Mouse (Mus musculus) embryonic facial prominence, embryonic 11.5 days (tissue): Measurements from ENCODE around the gene Tmod1. TPM values are rescaled to one million over a fixed set of nuclear protein-coding genes. Genes with fewer than 3 reads are reported as not detected.
A peak's percentile ranks its signal among the peaks of the same experiment; 100 is the strongest.

Experiments
- ATAC-seq: fragments of 200-750 bp; cut with Nextera tagmentation; replicated peaks from 2 replicates; pipeline ENCODE4 v1.8.0; 2017; ENCODE audit warnings: low read depth; ENCODE audit not compliant: insufficient number of reproducible peaks, low FRiP score, low TSS enrichment
- DNase-seq: peaks from one replicate; pipeline ENCODE4 v3.0.0-alpha.2; 2015; ENCODE audit warnings: low spot score
- H3K27ac ChIP-seq: fragments of 300-500 bp; sonication (generic); replicated peaks from 2 replicates; pipeline ENCODE4 v1.5.1; 2014; ENCODE audit warnings: mild to moderate bottlenecking, low read depth, low read length, control low read depth
- H3K27me3 ChIP-seq: fragments of 300-500 bp; sonication (generic); 2 replicates; pipeline ENCODE4 v1.6.1; 2014; ENCODE audit warnings: mild to moderate bottlenecking, low read length, moderate library complexity, mixed read lengths; ENCODE audit not compliant: control insufficient read depth, insufficient read depth
- H3K36me3 ChIP-seq: fragments of 300-500 bp; sonication (generic); replicated peaks from 2 replicates; pipeline ENCODE4 v1.6.1; 2014; ENCODE audit warnings: low read depth, mild to moderate bottlenecking, low read length, moderate library complexity, mixed read lengths; ENCODE audit not compliant: control insufficient read depth, insufficient read depth
- H3K4me1 ChIP-seq: fragments of 300-500 bp; sonication (generic); 2 replicates; pipeline ENCODE4 v1.6.1; 2014; ENCODE audit warnings: low read length, mixed read lengths; ENCODE audit not compliant: control insufficient read depth, insufficient read depth
- H3K4me2 ChIP-seq: fragments of 300-500 bp; sonication (generic); 2 replicates; pipeline ENCODE4 v1.6.1; 2014; ENCODE audit warnings: low read depth, mild to moderate bottlenecking, control low read depth, low read length, moderate library complexity
- H3K4me3 ChIP-seq: fragments of 300-500 bp; sonication (generic); 2 replicates; pipeline ENCODE4 v1.5.1; 2014; ENCODE audit warnings: low read depth, low read length, control low read depth
- H3K9ac ChIP-seq: fragments of 300-500 bp; sonication (generic); replicated peaks from 2 replicates; pipeline ENCODE4 v1.6.1; 2014; ENCODE audit warnings: mild to moderate bottlenecking, control low read depth, low read length
- H3K9me3 ChIP-seq: fragments of 300-500 bp; sonication (generic); replicated peaks from 2 replicates; pipeline ENCODE4 v1.6.1; 2016; ENCODE audit warnings: mild to moderate bottlenecking, low read length, inconsistent platforms, mixed read lengths; ENCODE audit not compliant: control insufficient read depth
- WGBS: fragments of 180-500 bp; shearing (Covaris S2); extraction: QIAGEN DNeasy Blood & Tissue Kit; methylation state at CpG from one replicate; pipeline ENCODE4 v1.1.7; 2014; 5-methylcytosine and 5-hydroxymethylcytosine counted together
- polyA plus RNA-seq: library from polyadenylated mRNA; unstranded; fragments of >200 nt; fragmentation: Nextera tagmentation; extraction: Ambion mirVana; gene quantifications from 2 replicates; pipeline ENCODE4 v1.2.1, GENCODE M21; 2014

Gene Tmod1
- 4.8 and 5.2 TPM in 2 replicates for polyA plus RNA-seq

GRCm38 (mm10) chr4:46038892-46039751 is at the start of gene Tmod1:
Gene Tmod1 (plus strand): TSS chr4:46038935.
- no peak within 1 kb of the TSS for H3K27ac ChIP-seq
- no peaks in the 10 kb centered on the region for H3K9me3 ChIP-seq
- H3K9ac ChIP-seq, result peak within 1 kb of the TSS; percentile 53
- H3K4me3 ChIP-seq, result peak within 1 kb of the TSS; percentile 57
- ATAC-seq (no peak; the same call in 1 of the 2 replicates), DNase-seq (peak; percentile 53)
- WGBS, result under 1% methylated on average over 68 of the region's 72 CpGs
- H3K4me2 ChIP-seq, result peak within 1 kb of the TSS; percentile 99
- peaks cover 4% of the 10 kb centered on the region; the same call in 1 of the 2 replicates for H3K4me1 ChIP-seq
- H3K36me3 ChIP-seq, result no peaks in the 10 kb centered on the region
- peaks cover 32% of the 10 kb centered on the region for H3K27me3 ChIP-seq

- Histone ChIP-seq H3K27ac (no peak overlapping the region), H3K9ac (no peak overlapping the region), H3K36me3 (no peaks in the 10 kb centered on the region), H3K4me2 (no peak overlapping the region), H3K4me1 (no peaks in the 10 kb centered on the region), H3K4me3 (no peak overlapping the region), H3K9me3 (no peaks in the 10 kb centered on the region), H3K27me3 (no peaks in the 10 kb centered on the region)
- ATAC-seq, result no peak
- no peak for DNase-seq
- WGBS, result 70% methylated on average over 6 of the region's 6 CpGs
These were observed 48.2 kb upstream of the Tmod1 start for GRCm38 (mm10) chr4:45990427-45991135.

DNA sequence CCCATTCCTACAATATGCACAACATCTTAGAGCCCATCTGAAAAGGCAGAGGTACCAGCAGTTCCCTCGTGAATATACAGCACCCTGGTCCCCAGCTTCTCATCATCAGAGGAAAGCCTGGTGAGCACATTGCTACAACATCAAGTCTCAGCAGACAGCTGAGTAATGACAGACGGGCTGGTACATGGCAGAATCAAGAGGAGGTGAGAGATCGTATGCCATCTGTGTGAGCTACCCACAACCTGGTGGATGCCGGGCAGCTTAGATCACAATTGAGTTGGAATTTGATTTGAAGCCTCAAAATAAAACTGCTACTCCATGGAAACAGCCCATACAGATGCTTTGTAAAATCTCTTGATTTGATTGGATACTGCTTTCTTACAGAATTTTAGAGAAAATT is 40.2 kb upstream of the Tmod1 start:
- no peaks in the 10 kb centered on the region for H3K9me3 ChIP-seq
- H3K27ac ChIP-seq, result no peak overlapping the region
- H3K4me2 ChIP-seq, result no peak overlapping the region
- no peaks in the 10 kb centered on the region for H3K4me1 ChIP-seq
- 86% methylated on average over 4 of the region's 4 CpGs for WGBS
- no peak overlapping the region for H3K9ac ChIP-seq
- DNase-seq, result no peak
- H3K36me3 ChIP-seq, result no peaks in the 10 kb centered on the region
- H3K27me3 ChIP-seq, result no peaks in the 10 kb centered on the region
- ATAC-seq, result no peak
- H3K4me3 ChIP-seq, result no peak overlapping the region

DNA sequence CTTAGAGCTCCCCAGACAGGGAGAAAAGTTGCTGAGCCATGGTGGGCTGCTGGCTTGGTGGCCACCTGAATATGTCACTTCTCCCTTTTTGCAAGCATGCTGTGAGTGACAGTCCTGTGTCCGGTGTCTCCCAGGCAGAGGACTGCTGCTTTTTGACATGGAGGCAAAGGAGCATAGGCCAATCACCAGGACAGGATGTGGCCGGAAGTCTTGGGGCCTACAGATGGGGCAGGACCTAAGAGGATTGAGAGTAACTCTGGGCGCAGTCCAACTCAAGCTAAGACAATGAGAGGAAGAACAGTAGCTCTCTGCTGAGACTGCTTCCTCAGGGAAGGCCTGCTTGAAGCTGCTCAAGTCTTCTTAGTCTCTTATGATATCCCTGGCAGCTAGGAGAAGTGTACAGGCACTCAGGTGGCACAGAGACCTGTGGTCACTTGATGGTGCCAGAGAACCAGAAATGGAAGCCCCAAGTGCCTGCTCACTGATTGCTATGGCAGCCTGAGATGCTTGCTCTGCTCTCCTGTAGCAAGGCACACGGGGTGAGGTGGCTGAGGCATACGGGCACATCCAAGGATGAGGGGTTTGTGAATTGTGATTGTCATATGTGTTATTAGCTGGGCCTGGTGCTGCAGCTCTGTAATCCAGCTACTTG is 30.5 kb upstream of the Tmod1 start:
- H3K27ac ChIP-seq, result 0 out of 2 replicates have a peak overlapping the region, but pooled peaks have one; percentile 4
- H3K27me3 ChIP-seq, result no peaks in the 10 kb centered on the region
- no peaks in the 10 kb centered on the region for H3K36me3 ChIP-seq
- ATAC-seq (no peak), DNase-seq (no peak)
- 80% methylated on average over 5 of the region's 5 CpGs for WGBS
- H3K9ac ChIP-seq, result no peak overlapping the region
- H3K9me3 ChIP-seq, result no peaks in the 10 kb centered on the region
- H3K4me1 ChIP-seq, result no peaks in the 10 kb centered on the region
- H3K4me3 ChIP-seq, result no peak overlapping the region
- no peak overlapping the region for H3K4me2 ChIP-seq

GRCm38 (mm10) chr4:46011698-46012097 is 27.0 kb upstream of the Tmod1 start:
- H3K4me1 ChIP-seq, result no peaks in the 10 kb centered on the region
- no peak overlapping the region for H3K4me3 ChIP-seq
- H3K27me3 ChIP-seq, result no peaks in the 10 kb centered on the region
- no peak for DNase-seq
- H3K4me2 ChIP-seq, result no peak overlapping the region
- no peak for ATAC-seq
- 87% methylated on average over 2 of the region's 2 CpGs for WGBS
- H3K36me3 ChIP-seq, result no peaks in the 10 kb centered on the region
- no peaks in the 10 kb centered on the region for H3K9me3 ChIP-seq
- H3K9ac ChIP-seq, result no peak overlapping the region
- H3K27ac ChIP-seq, result no peak overlapping the region

DNA sequence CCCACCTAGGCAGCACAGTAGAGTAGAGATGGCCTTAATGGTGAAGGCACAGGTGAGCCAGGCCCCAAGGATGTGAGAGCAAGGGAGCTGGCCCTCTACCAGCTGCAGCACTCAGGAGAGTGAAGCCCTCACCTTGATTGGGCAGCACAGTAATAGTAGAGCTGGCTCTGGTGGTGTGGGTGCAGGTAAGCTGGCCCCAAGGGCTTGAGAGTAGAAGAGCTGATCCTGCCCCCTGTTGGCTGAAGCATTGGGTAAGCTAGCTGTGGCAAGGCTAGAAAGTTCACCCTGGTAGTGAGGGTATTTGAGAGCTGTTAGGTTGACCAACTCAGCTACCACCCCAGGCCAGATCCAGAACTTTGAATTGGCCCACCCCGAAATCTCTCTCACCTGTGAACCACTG is 23.1 kb upstream of the Tmod1 start:
- Histone ChIP-seq H3K4me1 (no peaks in the 10 kb centered on the region), H3K9ac (no peak overlapping the region), H3K36me3 (no peaks in the 10 kb centered on the region), H3K27ac (no peak overlapping the region), H3K4me3 (no peak overlapping the region), H3K9me3 (no peaks in the 10 kb centered on the region), H3K4me2 (no peak overlapping the region), H3K27me3 (no peaks in the 10 kb centered on the region)
- 81% methylated on average over 1 of the region's 1 CpGs for WGBS
- DNase-seq (no peak), ATAC-seq (no peak)

GRCm38 (mm10) chr4:46023021-46023481 is 15.7 kb upstream of the Tmod1 start:
- no peak overlapping the region for H3K9ac ChIP-seq
- H3K27ac ChIP-seq, result no peak overlapping the region
- WGBS, result 49% methylated on average over 3 of the region's 3 CpGs
- H3K9me3 ChIP-seq, result no peaks in the 10 kb centered on the region
- H3K36me3 ChIP-seq, result no peaks in the 10 kb centered on the region
- H3K4me2 ChIP-seq, result no peak overlapping the region
- no peaks in the 10 kb centered on the region for H3K27me3 ChIP-seq
- ATAC-seq (no peak), DNase-seq (peak; percentile 53)
- H3K4me1 ChIP-seq, result no peaks in the 10 kb centered on the region
- no peak overlapping the region for H3K4me3 ChIP-seq
